In the genomic region with DNA sequence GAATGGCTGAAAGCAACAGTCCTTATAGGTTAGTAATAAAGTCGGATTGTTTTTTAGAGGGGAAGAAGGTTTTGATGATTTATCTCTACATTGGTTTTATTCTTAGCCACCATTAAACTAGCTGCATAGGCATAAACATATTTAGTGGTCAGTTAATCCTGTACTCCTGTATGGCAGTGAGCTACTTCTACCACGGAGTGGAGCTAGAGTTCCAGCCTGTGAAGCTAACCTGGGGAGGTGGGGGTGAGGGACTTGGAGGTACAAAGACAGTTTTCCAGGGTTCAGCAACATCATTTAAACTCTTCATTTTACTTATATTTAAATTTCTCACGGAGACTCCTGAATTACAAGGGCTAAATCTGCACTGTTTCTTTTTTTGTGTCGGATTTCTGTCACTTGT, we compare ENCODE assay signal across 15 mouse cellular contexts. TPM values are rescaled to one million over a fixed set of nuclear protein-coding genes. Genes with fewer than 3 reads are reported as not detected.
DNase-seq lines count a peak whose midpoint lies in the region; ATAC-seq and TF ChIP-seq lines count a peak whose summit lies in the region.
"Had no signal": no experiment of that assay in that cellular context is flagged by ENCODE, and none has a peak within 500 bp of the region (broad histone marks: within the 10 kb centered on the region; RNA-seq: fewer than 3 reads in every experiment).

No protein-coding gene starts in this region.

- no peak overlapping the region for H3K4me3 ChIP-seq in intestine, postnatal 0 days (ENCODE audit: low read depth, low read length)
- no peak overlapping the region for H3K4me3 ChIP-seq in intestine, embryonic 16.5 days (ENCODE audit: low read length)
- H3K4me3 ChIP-seq in CH12.LX (replicated peaks in 1 of 3; ENCODE audit: low read depth in 2 of 3, low read length in 2 of 3, poor library complexity in 1 of 3): no peak overlapping the region
- H3K4me3 ChIP-seq: embryonic facial prominence, embryonic 15.5 days had no signal

- H3K36me3 ChIP-seq in intestine, postnatal 0 days (ENCODE audit: control insufficient read depth, insufficient read depth): no peaks in the 10 kb centered on the region
- no peaks in the 10 kb centered on the region for H3K36me3 ChIP-seq in intestine, embryonic 16.5 days (ENCODE audit: control insufficient read depth, insufficient read depth, low read length)
- no peaks in the 10 kb centered on the region for H3K36me3 ChIP-seq in CH12.LX (replicated peaks in 1 of 2; ENCODE audit: control insufficient read depth in 1 of 2, insufficient read depth in 1 of 2, low read length in 1 of 2)
- H3K36me3 ChIP-seq: embryonic facial prominence, embryonic 15.5 days had no signal

- no peaks in the 10 kb centered on the region for H3K79me2 ChIP-seq in CH12.LX (replicated peaks; ENCODE audit: control insufficient read depth, extremely low read depth, insufficient read depth, poor library complexity, severe bottlenecking)

- peak; percentile 40 for TF ChIP-seq CTCF in intestine, postnatal 0 days (IDR thresholded peaks at IDR 0.05; ENCODE audit: low read depth)
- peak; percentile 31 to 72; a peak in 3 of 4 replicates for TF ChIP-seq CTCF in CH12.LX (conservative IDR thresholded peaks at IDR 0.05 in 1 of 2, IDR thresholded peaks at IDR 0.05 in 1 of 2; ENCODE audit: low read depth in 2 of 2, low read length in 2 of 2)

- TF ChIP-seq POLR2A in CH12.LX (IDR thresholded peaks at IDR 0.05; ENCODE audit: low read depth, low read length): no peak

- no peaks in the 10 kb centered on the region for H3K27me3 ChIP-seq in intestine, postnatal 0 days (replicated peaks; ENCODE audit: control insufficient read depth, insufficient read depth, low read length)
- H3K27me3 ChIP-seq in intestine, embryonic 16.5 days (replicated peaks; ENCODE audit: control insufficient read depth, insufficient read depth, low read length): no peaks in the 10 kb centered on the region
- no peaks in the 10 kb centered on the region for H3K27me3 ChIP-seq in CH12.LX (replicated peaks)
- H3K27me3 ChIP-seq: embryonic facial prominence, embryonic 15.5 days had no signal

- no peaks in the 10 kb centered on the region for H3K9me3 ChIP-seq in intestine, postnatal 0 days (ENCODE audit: control insufficient read depth)
- H3K9me3 ChIP-seq in intestine, embryonic 16.5 days (ENCODE audit: control insufficient read depth, low read length): no peaks in the 10 kb centered on the region
- H3K9me3 ChIP-seq in CH12.LX (replicated peaks; ENCODE audit: low read length): no peaks in the 10 kb centered on the region
- H3K9me3 ChIP-seq: embryonic facial prominence, embryonic 15.5 days had no signal

- H3K4me2 ChIP-seq in intestine, postnatal 0 days (replicated peaks; ENCODE audit: low read depth): no peak overlapping the region
- H3K4me2 ChIP-seq in intestine, embryonic 16.5 days (ENCODE audit: low read depth, low read length): no peak overlapping the region
- peak overlapping the region; percentile 50; the same call in 1 of the 2 replicates for H3K4me2 ChIP-seq in CH12.LX (ENCODE audit: insufficient read depth, low read depth, poor library complexity, severe bottlenecking)
- H3K4me2 ChIP-seq: embryonic facial prominence, embryonic 15.5 days had no signal

- dilution Hi-C loops in CH12.LX (cut with MboI; ENCODE audit: extremely low pct_ligation_motif_present, extremely low pct_unique_long_range_greater_than_20kb, low sequenced_read_pairs): no loop called here

- in situ Hi-C loops in CH12.LX (cut with MboI; ENCODE audit: low pct_ligation_motif_present, low pct_unique_long_range_greater_than_20kb, low sequenced_read_pairs): loop anchor here (25.0 kb wide), 1 partner anchor 232 kb away; the partner anchor contains the start of gene Gnrhr

- no peak overlapping the region for H3K9ac ChIP-seq in intestine, postnatal 0 days (ENCODE audit: low read depth, low read length)
- H3K9ac ChIP-seq in intestine, embryonic 16.5 days (ENCODE audit: low read depth, low read length): no peak overlapping the region
- H3K9ac ChIP-seq in CH12.LX (ENCODE audit: insufficient read depth, low read depth): no peak overlapping the region
- H3K9ac ChIP-seq: embryonic facial prominence, embryonic 15.5 days had no signal

- TF ChIP-seq EP300 in CH12.LX (IDR thresholded peaks at IDR 0.05; ENCODE audit: low read length): no peak

- ATAC-seq in intestine, postnatal 0 days: no peak
- ATAC-seq in intestine, embryonic 16.5 days: no peak

- peak; percentile 69 for TF ChIP-seq RAD21 in CH12.LX (IDR thresholded peaks at IDR 0.05; ENCODE audit: low read depth, low read length)

- 22% methylated on average over 4 of the region's 4 CpGs for WGBS in intestine, postnatal 0 days
- 20% methylated on average over 4 of the region's 4 CpGs for WGBS in intestine, embryonic 16.5 days

- DNase-seq in 3T3-L1 (ENCODE audit: low read depth, low spot score) (peak; percentile 41), CH12.LX (ENCODE audit: extremely low read depth) (peak; percentile 14)
- DNase-seq in embryo, embryonic 10.5 days (ENCODE audit: low spot score): peak; percentile 44
- no peak for DNase-seq in thymus, postnatal 36 days
- no peak for DNase-seq in kidney, adult 11 months
- DNase-seq: gastrocnemius, postnatal 14 days; heart, postnatal 36 days; thymus, adult 18-20 months had no signal

- H3K27ac ChIP-seq in intestine, postnatal 0 days (ENCODE audit: low read depth, low read length): no peak overlapping the region
- no peak overlapping the region for H3K27ac ChIP-seq in intestine, embryonic 16.5 days (ENCODE audit: low read length)
- no peak overlapping the region for H3K27ac ChIP-seq in CH12.LX (ENCODE audit: insufficient read depth, low read depth)
- H3K27ac ChIP-seq: embryonic facial prominence, embryonic 15.5 days had no signal

- H3K4me1 ChIP-seq in intestine, postnatal 0 days (replicated peaks; ENCODE audit: control insufficient read depth, insufficient read depth, low read length): no peaks in the 10 kb centered on the region
- no peaks in the 10 kb centered on the region for H3K4me1 ChIP-seq in intestine, embryonic 16.5 days (ENCODE audit: control insufficient read depth, insufficient read depth, low read length)
- H3K4me1 ChIP-seq in CH12.LX (ENCODE audit: control insufficient read depth in 1 of 2, insufficient read depth in 2 of 2): no peaks in the 10 kb centered on the region
- H3K4me1 ChIP-seq: embryonic facial prominence, embryonic 15.5 days had no signal

TF ChIP-seq in CH12.LX, 34 proteins besides CTCF, POLR2A, EP300 and RAD21:
- peak; percentile 70 for TF ChIP-seq SMC3 (IDR thresholded peaks at IDR 0.05; ENCODE audit: low read depth, low read length)
- TF ChIP-seq NELFE (IDR thresholded peaks at IDR 0.05; ENCODE audit: low read depth, low read length): no peak
- TF ChIP-seq MAZ (IDR thresholded peaks at IDR 0.05; ENCODE audit: low read depth, low read length): peak; percentile 93

RNA-seq across cellular contexts. Expression of gene Tmprss11d, which starts 46.3 kb away (rescaled TPM):
- polyA plus RNA-seq in intestine, postnatal 0 days (2015; fragmentation: Nextera tagmentation; extraction: Ambion mirVana): not detected in 2 replicates
- not detected in 2 replicates for polyA plus RNA-seq in intestine, embryonic 16.5 days (2015; fragmentation: Nextera tagmentation; extraction: Ambion mirVana)
- total RNA-seq in CH12.LX (2012; rRNA removed) (not detected in 2 replicates), CH12.LX (2014; rRNA removed) (0.08 TPM in 1 of 2 replicates, not detected in the other)
- polyA plus RNA-seq in CH12.LX (2012; ENCODE audit: insufficient read length, low read depth): not detected in 2 replicates
- total RNA-seq: gastrocnemius, postnatal 14 days; heart, postnatal 36 days; layer of hippocampus, adult 8-10 months had no signal
- polyA plus RNA-seq: limb, embryonic 14.5 days; neural tube, embryonic 14.5 days; small intestine, adult 2 months had no signal

RNA-seq across cellular contexts. Expression of gene Tmprss11a, which starts 49.3 kb away (rescaled TPM):
- 0.07 TPM in 1 of 2 replicates, not detected in the other for polyA plus RNA-seq in intestine, postnatal 0 days (2015; fragmentation: Nextera tagmentation; extraction: Ambion mirVana)
- 0.12 and 0.29 TPM in 2 replicates for polyA plus RNA-seq in intestine, embryonic 16.5 days (2015; fragmentation: Nextera tagmentation; extraction: Ambion mirVana)
- total RNA-seq in CH12.LX (2012; rRNA removed) (not detected in 2 replicates), CH12.LX (2014; rRNA removed) (not detected in 2 replicates)
- not detected in 2 replicates for polyA plus RNA-seq in CH12.LX (2012; ENCODE audit: insufficient read length, low read depth)
- total RNA-seq: gastrocnemius, postnatal 14 days; heart, postnatal 36 days had no signal
- polyA plus RNA-seq: limb, embryonic 14.5 days; neural tube, embryonic 14.5 days; small intestine, adult 2 months had no signal

Comparison
In these comparisons a context has a peak if more than half of its experiments do, and no peak if none do; other contexts are left out.
1. DNase-seq: peak in 3T3-L1 (single experiment), CH12.LX (single experiment) and embryo, embryonic 10.5 days (single experiment); none in thymus, postnatal 36 days (0 of 2) and kidney, adult 11 months (single experiment).